Mouse (Mus musculus) inflammation-experienced regulatory T-cells, adult 6 months (primary cell): ENCODE data around the gene Ptpn13. TPM values are rescaled to one million over a fixed set of nuclear protein-coding genes. Genes with fewer than 3 reads are reported as not detected.

Experiments
- ATAC-seq: one replicate; pipeline ENCODE4 v1.8.0; 2017
- polyA plus RNA-seq, 3 experiments: library from polyadenylated mRNA; unstranded; fragments of 100-300 nt; shearing (Covaris generic); gene quantifications; one replicate each; pipeline ENCODE4 v1.2.1; 2017

The Ptpn13 gene
- polyA plus RNA-seq, 3 experiments from 2014 or later, result 19.1 to 30.1 (median 25.2) TPM

- ATAC-seq, result no peak
Observed at GRCm38 (mm10) chr5:103597604-103598003, 172.6 kb downstream of the Ptpn13 start.

GRCm38 (mm10) chr5:103598264-103598663 lies 173.3 kb downstream of the Ptpn13 start:
- ATAC-seq, result no peak

DNA sequence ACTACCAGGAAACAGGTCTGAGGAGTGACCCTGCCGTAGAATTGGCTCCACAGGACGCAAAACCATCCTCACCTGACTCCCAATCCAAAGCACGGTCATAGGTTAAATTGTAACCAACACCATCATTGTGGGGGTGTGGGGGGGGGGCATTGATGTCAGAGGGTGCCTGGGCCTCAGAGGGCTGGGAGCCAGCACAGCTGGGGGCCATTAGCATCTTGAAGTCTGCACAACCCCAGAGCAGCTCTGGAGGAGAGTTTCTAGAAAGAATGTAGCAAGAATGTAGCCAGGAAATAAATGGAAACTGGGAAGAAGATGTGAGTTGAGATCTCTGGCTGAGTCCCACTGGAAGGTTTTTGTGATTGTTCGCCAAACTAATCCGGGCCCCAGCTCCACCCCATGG lies 173.9 kb downstream of the Ptpn13 start:
- no peak for ATAC-seq

DNA sequence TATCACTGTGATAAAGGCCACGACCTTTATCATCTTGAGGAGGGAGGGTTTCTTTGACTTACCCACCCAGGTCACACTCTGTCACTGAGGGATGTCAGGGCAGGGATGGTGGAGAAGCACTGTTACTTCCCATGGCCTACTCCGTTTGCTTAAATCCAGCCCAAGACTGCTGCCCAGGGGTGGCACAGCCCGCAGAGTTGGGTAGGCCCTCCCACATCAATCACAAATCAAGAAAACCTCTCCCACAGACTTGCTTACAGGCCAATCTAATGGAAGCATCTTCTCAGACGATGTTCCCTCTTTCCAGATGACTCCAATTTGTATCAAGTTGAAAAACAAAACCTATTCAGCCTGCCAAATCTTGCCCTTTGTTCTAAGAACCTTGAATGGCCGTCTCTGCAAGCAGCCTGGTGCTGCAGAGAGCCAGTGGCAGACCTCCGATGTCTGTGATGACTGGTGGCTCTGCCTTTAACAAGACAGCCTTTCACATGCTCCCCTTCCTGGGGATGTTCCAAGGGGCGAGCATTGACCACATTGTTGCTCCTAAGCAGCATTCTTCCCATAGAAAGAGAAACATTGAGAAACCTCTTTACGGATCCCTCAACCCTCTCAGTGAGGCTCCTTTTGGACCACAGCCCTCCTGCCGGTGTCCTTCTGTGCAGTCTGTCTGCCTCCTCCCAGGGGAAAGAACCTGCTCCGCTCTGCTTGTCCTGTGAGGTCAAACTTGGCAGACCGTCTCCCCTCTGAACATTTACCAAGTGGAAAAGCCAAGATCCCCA lies 178.3 kb downstream of the Ptpn13 start:
- no peak for ATAC-seq

- ATAC-seq, result no peak
Observed at GRCm38 (mm10) chr5:103605707-103606106, 180.7 kb downstream of the Ptpn13 start.

- no peak for ATAC-seq
Observed at GRCm38 (mm10) chr5:103610148-103610547, 185.2 kb downstream of the Ptpn13 start.

- no peak for ATAC-seq
Observed at GRCm38 (mm10) chr5:103610856-103611472, 186.0 kb downstream of the Ptpn13 start.

GRCm38 (mm10) chr5:103612316-103612715 lies 187.3 kb downstream of the Ptpn13 start:
- no peak for ATAC-seq

- ATAC-seq, result no peak
Observed at GRCm38 (mm10) chr5:103614356-103614755, 189.4 kb downstream of the Ptpn13 start.

DNA sequence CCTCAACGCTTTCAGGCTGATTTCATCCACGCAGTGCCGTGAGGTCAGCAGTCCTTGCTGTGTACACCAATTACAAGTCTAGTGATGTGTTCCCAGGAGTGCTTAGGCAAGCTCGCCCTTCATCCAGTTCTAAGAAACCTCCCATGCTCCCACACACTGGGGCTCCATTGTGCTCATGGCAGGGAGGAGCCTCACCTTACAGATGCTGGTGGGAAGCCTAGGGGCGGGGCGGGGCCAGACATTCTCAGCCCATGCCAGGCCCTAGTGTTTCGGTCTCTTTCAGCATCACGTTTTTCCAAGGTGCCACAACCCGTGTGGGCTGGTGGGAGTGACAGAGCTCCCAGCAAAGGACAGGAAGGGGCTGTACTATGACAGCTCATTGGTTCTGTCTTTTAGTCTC lies 192.2 kb downstream of the Ptpn13 start:
- ATAC-seq, result no peak

DNA sequence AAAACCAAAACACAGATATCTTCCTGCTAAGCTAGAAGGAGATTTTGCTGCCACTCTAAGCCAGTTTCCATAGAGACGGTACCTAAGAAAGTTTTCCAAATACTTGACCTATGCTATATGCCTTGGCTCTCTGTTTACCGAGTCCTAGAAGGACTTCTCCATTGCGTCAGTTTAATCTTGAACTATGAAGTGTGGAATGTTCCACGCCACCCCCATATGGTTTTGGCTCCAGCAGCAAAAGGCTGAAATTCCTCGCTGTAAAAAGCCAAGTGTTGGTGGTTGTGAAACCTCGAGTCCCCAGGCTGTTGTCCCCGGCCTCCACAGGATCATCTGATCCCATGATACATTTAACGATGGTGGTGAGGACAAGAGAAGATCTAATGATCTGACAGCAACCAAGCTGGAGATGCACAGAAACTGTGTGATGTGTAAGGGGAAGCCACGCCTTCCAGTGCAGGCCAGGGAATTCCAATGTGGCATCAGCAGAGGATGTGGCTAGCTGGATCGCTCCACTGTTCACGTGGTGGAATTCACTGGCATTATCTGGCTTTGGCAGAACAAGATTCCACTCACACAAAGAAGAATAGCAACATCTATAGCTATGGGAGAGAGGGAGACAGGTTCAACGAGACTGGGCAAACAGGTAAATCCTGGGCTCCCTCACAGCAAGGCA lies 195.4 kb downstream of the Ptpn13 start:
- no peak for ATAC-seq

GRCm38 (mm10) chr5:103622321-103622720 lies 197.3 kb downstream of the Ptpn13 start:
- ATAC-seq, result no peak

DNA sequence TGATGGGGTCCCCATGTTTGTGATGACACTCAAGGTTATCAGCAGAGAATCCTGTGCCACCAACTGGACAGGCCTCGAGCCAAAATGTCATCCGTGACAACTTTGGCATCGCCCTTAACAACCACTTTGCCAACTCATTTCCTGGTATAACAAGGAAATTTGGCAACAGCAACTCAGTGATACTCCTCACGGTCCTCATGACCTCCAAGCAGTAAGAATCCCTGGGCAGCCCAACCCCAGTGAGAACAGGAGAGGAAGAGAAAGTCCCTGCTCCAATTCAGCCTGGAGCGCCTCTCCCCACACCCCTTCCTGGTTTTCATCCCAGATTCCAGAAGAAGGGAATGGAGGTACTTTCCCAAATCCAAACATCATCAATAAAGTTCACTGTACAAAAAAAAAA lies 199.8 kb downstream of the Ptpn13 start:
- ATAC-seq, result no peak

DNA sequence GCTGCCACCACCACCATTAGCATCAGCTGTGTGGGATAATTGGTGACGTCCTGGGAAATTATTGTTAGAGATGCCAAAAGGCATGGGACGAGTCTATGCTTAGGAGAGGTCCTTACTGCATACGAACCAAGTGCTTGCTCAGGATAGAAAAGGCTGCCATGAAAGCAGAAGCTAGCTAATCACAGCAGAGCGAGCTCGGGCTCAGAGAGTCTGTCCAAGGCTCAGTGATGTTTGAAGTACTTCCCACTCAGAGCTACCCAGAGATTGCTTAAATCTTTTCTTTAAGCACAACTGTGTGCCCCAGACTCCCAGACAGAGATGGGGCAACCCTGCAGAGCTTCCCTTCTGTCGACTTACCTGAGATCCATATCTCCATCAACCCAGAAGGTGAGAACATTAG lies 203.5 kb downstream of the Ptpn13 start:
- no peak for ATAC-seq

- no peak for ATAC-seq
Observed at GRCm38 (mm10) chr5:103629111-103629764, 204.2 kb downstream of the Ptpn13 start, which contains the start of gene Slc10a6. Slc10a6 (minus strand) TSS chr5:103629403.

DNA sequence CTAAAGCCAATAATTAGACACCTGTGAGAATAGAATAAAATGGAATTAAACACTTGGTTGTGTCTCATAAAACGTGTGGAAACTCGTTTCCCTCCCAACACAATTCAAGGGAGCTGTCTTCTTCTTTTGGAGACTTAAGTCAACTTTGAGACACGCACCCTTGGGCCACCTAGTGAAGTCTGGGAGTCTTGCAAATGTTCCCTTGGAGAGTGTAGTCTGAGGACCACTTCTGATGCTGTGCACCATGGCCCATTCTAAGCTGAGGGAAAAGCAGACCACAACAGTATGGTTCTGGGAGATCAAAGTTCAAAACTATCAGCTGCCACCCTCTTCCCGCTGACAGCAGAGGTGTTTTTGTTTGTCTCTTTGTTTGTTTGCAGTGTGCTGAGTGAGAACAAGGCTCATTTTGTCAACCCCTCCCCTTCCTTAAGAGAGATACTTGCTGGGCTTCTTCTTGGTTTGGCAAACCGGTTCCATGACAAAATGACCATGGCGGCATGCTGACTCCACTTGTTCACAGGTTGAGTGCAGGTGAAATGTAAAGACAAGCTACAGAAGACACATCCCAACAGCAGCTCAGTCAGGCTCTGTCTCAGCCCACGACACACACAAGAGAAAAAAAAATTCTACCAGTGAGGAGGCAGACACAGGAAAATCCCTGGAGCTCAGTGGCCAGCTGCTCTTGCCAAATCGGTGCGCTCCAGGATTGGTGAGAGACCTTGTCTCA lies 205.0 kb downstream of the Ptpn13 start:
- ATAC-seq, result no peak

- no peak for ATAC-seq
Observed at GRCm38 (mm10) chr5:103637162-103637561, 212.2 kb downstream of the Ptpn13 start.

DNA sequence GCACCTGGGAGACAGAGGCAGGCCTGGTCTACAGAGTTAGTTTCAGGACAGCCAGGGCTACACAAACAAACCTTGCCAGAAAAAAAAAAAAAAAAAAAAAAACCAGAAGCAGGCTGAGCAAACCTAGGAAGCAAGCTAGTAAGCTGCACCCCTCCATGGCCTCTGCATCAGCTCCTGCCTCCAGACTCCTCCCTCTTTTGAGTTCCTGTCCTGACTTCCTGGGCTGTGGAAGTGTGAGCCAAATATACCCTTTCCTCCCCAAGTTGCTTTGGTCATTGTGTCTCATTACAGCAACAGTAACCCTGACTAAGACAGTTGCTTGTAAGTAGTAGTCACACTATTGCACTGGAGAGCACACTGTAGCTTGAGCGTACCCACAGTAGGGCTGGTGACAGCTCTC lies 219.2 kb downstream of the Ptpn13 start:
- no peak for ATAC-seq

DNA sequence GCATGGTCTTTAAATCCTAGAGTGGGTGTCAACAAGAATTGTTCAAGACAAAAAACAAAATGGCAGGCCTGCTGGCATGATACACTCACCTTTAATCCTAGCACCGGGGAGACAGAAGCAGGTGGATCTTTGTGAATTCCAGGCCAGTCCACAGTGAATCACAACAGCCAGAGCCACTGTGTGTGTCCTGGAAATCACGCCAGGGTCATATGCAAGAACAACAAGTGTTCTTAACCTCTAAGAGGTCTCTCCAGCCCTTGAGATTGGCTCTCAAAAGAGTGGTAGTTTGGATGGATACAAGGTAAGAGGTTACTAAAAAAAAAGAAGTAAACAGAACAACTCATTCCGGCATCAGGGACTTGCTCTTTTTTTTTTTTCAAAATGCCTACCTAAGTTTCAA lies 222.3 kb downstream of the Ptpn13 start:
- ATAC-seq, result no peak
